Mouse (Mus musculus) thymus, adult 2 months (tissue): ENCODE results near the gene Nid1. TPM values are rescaled to one million over a fixed set of nuclear protein-coding genes. Genes with fewer than 3 reads are reported as not detected.
"Not testable (repeated sequence)": the region's sequence is repeated elsewhere in the genome, so short reads cannot be mapped to it uniquely, and the experiment has no call there.

ENCODE experiments used
- DNase-seq: peaks from one replicate; pipeline ENCODE4 v3.0.0; 2021
- H3K27ac ChIP-seq: fragments of 200-500 bp; 2 replicates; pipeline ENCODE4 v1.5.1; 2012; ENCODE audit warnings: low read length, control low read depth; ENCODE audit not compliant: control insufficient read depth, insufficient read depth
- H3K27me3 ChIP-seq: fragments of 200-500 bp; 2 replicates; pipeline ENCODE4 v1.6.1; 2012; ENCODE audit warnings: mild to moderate bottlenecking, low read length, moderate library complexity, mixed read lengths; ENCODE audit not compliant: control insufficient read depth, insufficient read depth
- H3K36me3 ChIP-seq: fragments of 200-500 bp; 2 replicates; pipeline ENCODE4 v1.6.1; 2012; ENCODE audit warnings: mild to moderate bottlenecking, low read length, moderate library complexity; ENCODE audit not compliant: control insufficient read depth, insufficient read depth
- H3K4me1 ChIP-seq: fragments of 200-500 bp; replicated peaks from 2 replicates; pipeline ENCODE4 v1.6.1; 2012; ENCODE audit warnings: low read length; ENCODE audit not compliant: control insufficient read depth, insufficient read depth
- H3K4me3 ChIP-seq: fragments of 200-500 bp; 2 replicates; pipeline ENCODE4 v1.5.1; 2012; ENCODE audit warnings: mild to moderate bottlenecking, low read length, control low read depth, moderate library complexity; ENCODE audit not compliant: control insufficient read depth, insufficient read depth
- CTCF ChIP-seq: fragments of 200-500 bp; IDR thresholded peaks from 2 replicates; pipeline ENCODE4 v1.5.1; 2012; ENCODE audit warnings: mild to moderate bottlenecking, control low read depth, low read length, moderate library complexity, borderline replicate concordance; ENCODE audit not compliant: control insufficient read depth, poor library complexity, insufficient read depth; ENCODE audit errors: extremely low read depth
- POLR2A ChIP-seq: fragments of 200-500 bp; IDR thresholded peaks from 2 replicates; pipeline ENCODE4 v1.6.1; 2012; ENCODE audit warnings: mild to moderate bottlenecking, low read length, control low read depth, moderate library complexity; ENCODE audit not compliant: control insufficient read depth, poor library complexity, insufficient read depth; ENCODE audit errors: extremely low read depth
- WGBS: fragments of 180-500 bp; shearing (Covaris S2); methylation state at CpG from one replicate; pipeline ENCODE4 v1.1.7; 2018; 5-methylcytosine and 5-hydroxymethylcytosine counted together
- polyA plus RNA-seq: library from polyadenylated mRNA; depleted of rRNA; stranded (reverse); fragments of >200 nt; gene quantifications from 2 replicates; pipeline ENCODE4 v1.2.3, GENCODE M21; 2012

The Nid1 gene
- polyA plus RNA-seq, 1 experiment, result 19.0 TPM

GRCm38 (mm10) chr13:13414206-13414605 is 23.1 kb upstream of the Nid1 start:
- Histone ChIP-seq H3K4me1 (no peaks in the 10 kb centered on the region), H3K4me3 (no peak overlapping the region), H3K36me3 (no peaks in the 10 kb centered on the region), H3K27ac (no peak overlapping the region), H3K27me3 (no peaks in the 10 kb centered on the region)
- no peak for DNase-seq
- WGBS, result 85% methylated on average over 3 of the region's 3 CpGs
- no peak for TF ChIP-seq CTCF
- no peak for TF ChIP-seq POLR2A

- H3K4me3 ChIP-seq, H3K27ac ChIP-seq, H3K4me1 ChIP-seq, H3K27me3 ChIP-seq, H3K36me3 ChIP-seq: not testable (repeated sequence)
- 35% methylated on average over 23 of the region's 23 CpGs for WGBS
- DNase-seq, result peak; percentile 23
Measured at GRCm38 (mm10) chr13:13415120-13416006, 22.0 kb upstream of the Nid1 start.

- H3K27me3 ChIP-seq, DNase-seq, H3K27ac ChIP-seq, H3K36me3 ChIP-seq, H3K4me3 ChIP-seq, H3K4me1 ChIP-seq: not testable (repeated sequence)
- 77% methylated on average over 4 of the region's 4 CpGs for WGBS
Measured at GRCm38 (mm10) chr13:13416007-13416337, 21.4 kb upstream of the Nid1 start.

GRCm38 (mm10) chr13:13418859-13419258 is 18.5 kb upstream of the Nid1 start:
- not testable (repeated sequence) for H3K27ac ChIP-seq, H3K4me1 ChIP-seq, DNase-seq, H3K4me3 ChIP-seq, H3K27me3 ChIP-seq, H3K36me3 ChIP-seq
- 96% methylated on average over 7 of the region's 12 CpGs for WGBS

GRCm38 (mm10) chr13:13423301-13423700 is 14.1 kb upstream of the Nid1 start:
- not testable (repeated sequence) for H3K4me3 ChIP-seq, H3K27ac ChIP-seq, H3K27me3 ChIP-seq, H3K36me3 ChIP-seq, DNase-seq, H3K4me1 ChIP-seq
- WGBS, result 75% methylated on average over 1 of the region's 5 CpGs

- not testable (repeated sequence) for DNase-seq, H3K27me3 ChIP-seq, H3K36me3 ChIP-seq, H3K4me1 ChIP-seq, H3K27ac ChIP-seq, H3K4me3 ChIP-seq
- 45% methylated on average over 5 of the region's 7 CpGs for WGBS
Measured at GRCm38 (mm10) chr13:13436161-13436560, 1.2 kb upstream of the Nid1 start.

- not testable (repeated sequence) for H3K27ac ChIP-seq, H3K4me3 ChIP-seq, H3K4me1 ChIP-seq, H3K36me3 ChIP-seq, DNase-seq, H3K27me3 ChIP-seq
- 9% methylated on average over 19 of the region's 28 CpGs for WGBS
Measured at GRCm38 (mm10) chr13:13438112-13438953, 982 bp downstream of the Nid1 start.

GRCm38 (mm10) chr13:13445601-13446000 is 8.2 kb downstream of the Nid1 start:
- H3K27me3 ChIP-seq, H3K36me3 ChIP-seq, H3K4me3 ChIP-seq, H3K4me1 ChIP-seq, DNase-seq, H3K27ac ChIP-seq: not testable (repeated sequence)
- 96% methylated on average over 5 of the region's 5 CpGs for WGBS

GRCm38 (mm10) chr13:13446711-13447443 is 9.5 kb downstream of the Nid1 start:
- not testable (repeated sequence) for H3K36me3 ChIP-seq, H3K4me1 ChIP-seq, H3K27ac ChIP-seq, H3K4me3 ChIP-seq, H3K27me3 ChIP-seq, DNase-seq
- 78% methylated on average over 4 of the region's 4 CpGs for WGBS

- H3K4me3 ChIP-seq, H3K27ac ChIP-seq, H3K27me3 ChIP-seq, DNase-seq, H3K36me3 ChIP-seq, H3K4me1 ChIP-seq: not testable (repeated sequence)
- 94% methylated on average over 12 of the region's 12 CpGs for WGBS
Measured at GRCm38 (mm10) chr13:13449981-13450380, 12.6 kb downstream of the Nid1 start.
